Mouse (Mus musculus) fat pad, adult 2 months (tissue): ENCODE measurements around the gene Pabpn1.

ENCODE experiments used
- DNase-seq: peaks from one replicate; pipeline ENCODE4 v3.0.0-alpha.2; 2011; ENCODE audit warnings: low read depth, low spot score; ENCODE audit errors: extremely low read depth

Pabpn1 gene

GRCm38 (mm10) chr14:54892200-54892599, at the start of gene Pabpn1:
Pabpn1 (plus strand) TSS chr14:54892500.
- no peak for DNase-seq

- DNase-seq: no peak
Measured at GRCm38 (mm10) chr14:54843461-54843860, 48.8 kb upstream of the Pabpn1 start.

GRCm38 (mm10) chr14:54855726-54856125, 36.6 kb upstream of the Pabpn1 start:
- no peak for DNase-seq

- DNase-seq: no peak
Measured at GRCm38 (mm10) chr14:54856703-54857102, 35.6 kb upstream of the Pabpn1 start.

GRCm38 (mm10) chr14:54857891-54858290, 34.4 kb upstream of the Pabpn1 start:
- no peak for DNase-seq

GRCm38 (mm10) chr14:54860511-54860910, 31.8 kb upstream of the Pabpn1 start:
- no peak for DNase-seq

GRCm38 (mm10) chr14:54863501-54864312, 28.6 kb upstream of the Pabpn1 start:
- DNase-seq: peak; percentile 42

GRCm38 (mm10) chr14:54864313-54865036, 27.8 kb upstream of the Pabpn1 start:
- DNase-seq: no peak

GRCm38 (mm10) chr14:54865626-54866025, 26.7 kb upstream of the Pabpn1 start:
- no peak for DNase-seq

- DNase-seq: no peak
Measured at GRCm38 (mm10) chr14:54866268-54866667, 26.0 kb upstream of the Pabpn1 start.

- DNase-seq: no peak
Measured at GRCm38 (mm10) chr14:54866936-54867335, 25.4 kb upstream of the Pabpn1 start.

GRCm38 (mm10) chr14:54868026-54868425, 24.3 kb upstream of the Pabpn1 start:
- DNase-seq: no peak

GRCm38 (mm10) chr14:54870861-54871260, 21.4 kb upstream of the Pabpn1 start, which contains the start of gene Homez:
Homez (minus strand) TSS chr14:54870961.
- DNase-seq: no peak

GRCm38 (mm10) chr14:54874165-54874564, 18.1 kb upstream of the Pabpn1 start:
- DNase-seq: no peak

- DNase-seq: no peak
Measured at GRCm38 (mm10) chr14:54875844-54876538, 16.3 kb upstream of the Pabpn1 start.

- no peak for DNase-seq
Measured at GRCm38 (mm10) chr14:54876539-54877047, 15.7 kb upstream of the Pabpn1 start.

- no peak for DNase-seq
Measured at GRCm38 (mm10) chr14:54877048-54877715, 15.1 kb upstream of the Pabpn1 start, which contains the start of gene Ppp1r3e. Ppp1r3e (minus strand) TSS chr14:54877550.

GRCm38 (mm10) chr14:54883154-54884021, 8.9 kb upstream of the Pabpn1 start, which contains the start of the genes Bcl2l2 and Gm20521:
Bcl2l2 (plus strand) TSS chr14:54883377.
Gm20521 (plus strand) TSS chr14:54883441.
- DNase-seq: no peak

- no peak for DNase-seq
Measured at GRCm38 (mm10) chr14:54884022-54884712, 8.1 kb upstream of the Pabpn1 start.
